In the genomic region with DNA sequence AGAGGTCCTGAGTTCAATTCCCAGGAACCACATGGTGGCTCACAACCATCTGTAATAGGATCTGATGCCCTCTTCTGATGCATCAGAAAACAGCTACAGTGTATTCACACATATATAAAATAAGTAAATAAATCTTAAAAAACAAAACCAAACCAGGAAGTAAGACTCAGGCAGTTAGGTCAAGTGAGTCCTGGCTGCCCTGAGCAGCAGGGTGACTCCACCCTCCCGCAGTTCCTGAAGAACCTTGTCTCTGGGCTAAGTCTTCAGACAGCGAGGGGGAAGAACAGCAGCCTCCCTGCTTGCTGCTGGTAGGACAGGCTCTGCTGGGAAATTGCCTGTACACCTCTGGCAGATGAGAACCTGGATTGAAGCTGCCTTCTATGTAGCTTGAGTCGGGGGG, we compare ENCODE assay signal across 7 mouse cellular contexts. TPM values are rescaled to one million over a fixed set of nuclear protein-coding genes. Genes with fewer than 3 reads are reported as not detected.
DNase-seq lines count a peak whose midpoint lies in the region; ATAC-seq and TF ChIP-seq lines count a peak whose summit lies in the region.

No protein-coding gene starts in this region.

- no peak for TF ChIP-seq POLR2A in testis, adult 2 months (IDR thresholded peaks at IDR 0.05; ENCODE audit: control insufficient read depth, low read depth, low read length)
- TF ChIP-seq POLR2A in thymus, adult 2 months (IDR thresholded peaks at IDR 0.05; ENCODE audit: control insufficient read depth, extremely low read depth, insufficient read depth, low read length, poor library complexity) = no peak

- DNase-seq in testis, postnatal 14 days (ENCODE audit: low spot score) = no peak
- no peak for DNase-seq in liver, postnatal 0 days
- no peak for DNase-seq in thymus, adult 2 months
- DNase-seq in left cerebral cortex, adult 11 months (ENCODE audit: low spot score) = no peak
- DNase-seq in embryo, embryonic 11 days = no peak

- H3K4me1 ChIP-seq in testis, adult 2 months (ENCODE audit: control insufficient read depth, insufficient read depth, low read length) = peaks cover 10% of the 10 kb centered on the region
- peaks cover 32% of the 10 kb centered on the region for H3K4me1 ChIP-seq in hindbrain, embryonic 12.5 days
- peaks cover 37% of the 10 kb centered on the region for H3K4me1 ChIP-seq in liver, postnatal 0 days (ENCODE audit: insufficient read depth)
- peaks cover 36% of the 10 kb centered on the region for H3K4me1 ChIP-seq in thymus, adult 2 months (replicated peaks; ENCODE audit: control insufficient read depth, insufficient read depth, low read length)

- H3K27ac ChIP-seq in testis, adult 2 months (ENCODE audit: control insufficient read depth, insufficient read depth, low read depth, low read length) = no peak overlapping the region
- H3K27ac ChIP-seq in hindbrain, embryonic 12.5 days = no peak overlapping the region
- peak overlapping the region; percentile 74 for H3K27ac ChIP-seq in liver, postnatal 0 days (ENCODE audit: low read depth)
- H3K27ac ChIP-seq in thymus, adult 2 months (ENCODE audit: control insufficient read depth, insufficient read depth, low read length) = no peak overlapping the region

- 78% methylated on average over 3 of the region's 3 CpGs for WGBS in hindbrain, embryonic 12.5 days
- WGBS in liver, postnatal 0 days (ENCODE audit: insufficient replicate concordance) = 52% methylated on average over 3 of the region's 3 CpGs
- WGBS in thymus, adult 2 months = 43% methylated on average over 3 of the region's 3 CpGs

- ATAC-seq in hindbrain, embryonic 12.5 days (ENCODE audit: low FRiP score) = no peak
- no peak for ATAC-seq in liver, postnatal 0 days

- H3K27me3 ChIP-seq in testis, adult 2 months (ENCODE audit: control insufficient read depth, insufficient read depth, low read length) = no peaks in the 10 kb centered on the region
- peaks cover 18% of the 10 kb centered on the region for H3K27me3 ChIP-seq in hindbrain, embryonic 12.5 days
- 0 out of 2 replicates have a peak, but pooled peaks cover 6% of the 10 kb centered on the region for H3K27me3 ChIP-seq in liver, postnatal 0 days (ENCODE audit: insufficient read depth, low read length)
- H3K27me3 ChIP-seq in thymus, adult 2 months (ENCODE audit: control insufficient read depth, insufficient read depth, low read length) = no peaks in the 10 kb centered on the region

- H3K4me3 ChIP-seq in testis, adult 2 months (ENCODE audit: control insufficient read depth, low read depth, low read length) = peak overlapping the region; percentile 57
- peak overlapping the region; percentile 66; the same call in 1 of the 2 replicates for H3K4me3 ChIP-seq in hindbrain, embryonic 12.5 days
- peak overlapping the region; percentile 73 for H3K4me3 ChIP-seq in liver, postnatal 0 days (ENCODE audit: low read depth, low read length)
- no peak overlapping the region for H3K4me3 ChIP-seq in thymus, adult 2 months (ENCODE audit: control insufficient read depth, insufficient read depth, low read length)

- peak overlapping the region; percentile 93 for H3K4me2 ChIP-seq in hindbrain, embryonic 12.5 days (replicated peaks)
- peak overlapping the region; percentile 88 for H3K4me2 ChIP-seq in liver, postnatal 0 days (ENCODE audit: low read depth, low read length)

- no peak overlapping the region for H3K9ac ChIP-seq in hindbrain, embryonic 12.5 days
- H3K9ac ChIP-seq in liver, postnatal 0 days (replicated peaks) = peak overlapping the region; percentile 93

- no peaks in the 10 kb centered on the region for H3K9me3 ChIP-seq in hindbrain, embryonic 12.5 days (replicated peaks)
- no peaks in the 10 kb centered on the region for H3K9me3 ChIP-seq in liver, postnatal 0 days (ENCODE audit: low read length)

- H3K36me3 ChIP-seq in testis, adult 2 months (ENCODE audit: control insufficient read depth, insufficient read depth, low read length) = no peaks in the 10 kb centered on the region; the same call in 1 of the 2 replicates
- peaks cover 44% of the 10 kb centered on the region for H3K36me3 ChIP-seq in hindbrain, embryonic 12.5 days
- peaks cover 50% of the 10 kb centered on the region for H3K36me3 ChIP-seq in liver, postnatal 0 days (replicated peaks; ENCODE audit: insufficient read depth, low read length)
- H3K36me3 ChIP-seq in thymus, adult 2 months (ENCODE audit: control insufficient read depth, insufficient read depth, low read length) = peaks cover 37% of the 10 kb centered on the region

- TF ChIP-seq CTCF in testis, adult 2 months (IDR thresholded peaks at IDR 0.05; ENCODE audit: control insufficient read depth, insufficient read depth, insufficient replicate concordance, low read depth, low read length) = no peak
- TF ChIP-seq CTCF in liver, postnatal 0 days (IDR thresholded peaks at IDR 0.05; ENCODE audit: low read depth) = no peak
- TF ChIP-seq CTCF in thymus, adult 2 months (IDR thresholded peaks at IDR 0.05; ENCODE audit: borderline replicate concordance, control insufficient read depth, extremely low read depth, insufficient read depth, low read length, poor library complexity) = no peak

- TF ChIP-seq EP300 in liver, postnatal 0 days (IDR thresholded peaks at IDR 0.05; ENCODE audit: low read depth) = no peak

RNA-seq across cellular contexts. Expression of gene Rassf1, which starts 5.0 kb away (rescaled TPM):
- 62.8 and 63.4 TPM in 2 replicates for polyA plus RNA-seq in testis, adult 2 months (2012; rRNA removed)
- polyA plus RNA-seq in hindbrain, embryonic 12.5 days (2016; fragmentation: Nextera tagmentation; extraction: Ambion mirVana) = 37.3 and 39.9 TPM in 2 replicates
- polyA plus RNA-seq in liver, postnatal 0 days (2015; fragmentation: Nextera tagmentation; extraction: Ambion mirVana) = 12.4 and 15.1 TPM in 2 replicates
- polyA plus RNA-seq in thymus, adult 2 months (2012; rRNA removed) = 48.8 and 50.8 TPM in 2 replicates

RNA-seq across cellular contexts. Expression of gene Tusc2, which starts 6.7 kb away (rescaled TPM):
- 28.4 and 31.7 TPM in 2 replicates for polyA plus RNA-seq in testis, adult 2 months (2012; rRNA removed)
- 84.8 and 87.0 TPM in 2 replicates for polyA plus RNA-seq in hindbrain, embryonic 12.5 days (2016; fragmentation: Nextera tagmentation; extraction: Ambion mirVana)
- polyA plus RNA-seq in liver, postnatal 0 days (2015; fragmentation: Nextera tagmentation; extraction: Ambion mirVana) = 34.3 and 35.9 TPM in 2 replicates
- 67.3 and 68.1 TPM in 2 replicates for polyA plus RNA-seq in thymus, adult 2 months (2012; rRNA removed)

RNA-seq across cellular contexts. Expression of gene Zmynd10, which starts 9.2 kb away (rescaled TPM):
- polyA plus RNA-seq in testis, adult 2 months (2012; rRNA removed) = 245 and 272 TPM in 2 replicates
- 3.6 and 4.3 TPM in 2 replicates for polyA plus RNA-seq in hindbrain, embryonic 12.5 days (2016; fragmentation: Nextera tagmentation; extraction: Ambion mirVana)
- polyA plus RNA-seq in liver, postnatal 0 days (2015; fragmentation: Nextera tagmentation; extraction: Ambion mirVana) = 0.59 and 0.73 TPM in 2 replicates
- polyA plus RNA-seq in thymus, adult 2 months (2012; rRNA removed) = 2.9 and 3.4 TPM in 2 replicates

RNA-seq across cellular contexts. Expression of gene Hyal2, which starts 11.4 kb away (rescaled TPM):
- 6.4 and 6.5 TPM in 2 replicates for polyA plus RNA-seq in testis, adult 2 months (2012; rRNA removed)
- 105 and 109 TPM in 2 replicates for polyA plus RNA-seq in hindbrain, embryonic 12.5 days (2016; fragmentation: Nextera tagmentation; extraction: Ambion mirVana)
- 53.9 and 54.5 TPM in 2 replicates for polyA plus RNA-seq in liver, postnatal 0 days (2015; fragmentation: Nextera tagmentation; extraction: Ambion mirVana)
- 35.6 and 39.8 TPM in 2 replicates for polyA plus RNA-seq in thymus, adult 2 months (2012; rRNA removed)

RNA-seq across cellular contexts. Expression of gene Nprl2, which starts 14.3 kb away (rescaled TPM):
- 34.7 and 40.3 TPM in 2 replicates for polyA plus RNA-seq in testis, adult 2 months (2012; rRNA removed)
- polyA plus RNA-seq in hindbrain, embryonic 12.5 days (2016; fragmentation: Nextera tagmentation; extraction: Ambion mirVana) = 47.5 and 50.5 TPM in 2 replicates
- polyA plus RNA-seq in liver, postnatal 0 days (2015; fragmentation: Nextera tagmentation; extraction: Ambion mirVana) = 8.5 TPM in 2 replicates
- polyA plus RNA-seq in thymus, adult 2 months (2012; rRNA removed) = 74.5 and 83.5 TPM in 2 replicates

Comparison
In these comparisons a context has a peak if more than half of its experiments do, and no peak if none do; other contexts are left out.
1. RNA of gene Zmynd10, which starts 9.2 kb away (polyA plus RNA-seq): 245 to 272 TPM in testis, adult 2 months; 3.6 to 4.3 TPM in hindbrain, embryonic 12.5 days, 2.9 to 3.4 TPM in thymus, adult 2 months and 0.59 to 0.73 TPM in liver, postnatal 0 days; every median in the first group is over 10 times any median in the second.